Mouse (Mus musculus) activated CD4-positive, CD25-positive, alpha-beta regulatory T cell (primary cell): ENCODE results near the gene Sppl3. TPM values are rescaled to one million over a fixed set of nuclear protein-coding genes. Genes with fewer than 3 reads are reported as not detected.

Experiments
- polyA plus RNA-seq, 2 experiments: library from polyadenylated mRNA; unstranded; fragments of 100-300 nt; shearing (Covaris generic); gene quantifications; one replicate each; pipeline ENCODE4 v1.2.1; 2017

Sppl3 gene
- polyA plus RNA-seq: 10 to 100 TPM; 55.5 to 58.1 TPM

DNA sequence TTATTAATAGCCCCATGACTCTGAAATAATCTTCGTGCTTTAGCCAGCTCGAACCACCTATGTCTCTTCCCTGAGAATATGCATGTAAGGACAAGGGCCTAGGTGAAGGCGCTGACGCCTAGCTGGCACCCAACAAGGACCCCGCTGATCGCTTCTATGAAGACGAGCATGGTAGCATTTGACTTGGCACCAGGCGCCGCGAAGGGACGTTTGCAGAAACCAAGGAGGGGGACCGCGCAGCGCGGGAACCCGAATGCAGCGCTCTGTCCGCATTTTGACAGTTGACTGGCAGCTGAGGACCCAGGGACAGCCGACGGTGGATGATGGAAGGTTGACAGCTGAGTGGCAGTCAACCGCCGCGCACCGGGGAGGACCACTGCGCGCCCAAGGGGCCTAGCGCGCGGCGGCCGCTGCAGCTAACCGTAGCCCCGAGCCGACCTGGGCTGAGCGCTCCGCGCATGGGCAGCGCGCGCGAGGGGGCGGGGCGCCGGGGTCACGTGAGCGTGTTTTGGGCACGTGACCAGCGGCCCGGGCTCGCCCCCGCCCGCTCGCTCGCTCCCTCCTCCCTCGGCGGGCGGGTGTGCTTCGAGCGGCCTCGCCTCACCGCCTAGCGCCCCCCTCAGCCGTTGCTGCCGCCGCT is at the start of gene Sppl3:
TSS of gene Sppl3 (plus strand) at position 561 of the 640 bp plus-strand sequence.

DNA sequence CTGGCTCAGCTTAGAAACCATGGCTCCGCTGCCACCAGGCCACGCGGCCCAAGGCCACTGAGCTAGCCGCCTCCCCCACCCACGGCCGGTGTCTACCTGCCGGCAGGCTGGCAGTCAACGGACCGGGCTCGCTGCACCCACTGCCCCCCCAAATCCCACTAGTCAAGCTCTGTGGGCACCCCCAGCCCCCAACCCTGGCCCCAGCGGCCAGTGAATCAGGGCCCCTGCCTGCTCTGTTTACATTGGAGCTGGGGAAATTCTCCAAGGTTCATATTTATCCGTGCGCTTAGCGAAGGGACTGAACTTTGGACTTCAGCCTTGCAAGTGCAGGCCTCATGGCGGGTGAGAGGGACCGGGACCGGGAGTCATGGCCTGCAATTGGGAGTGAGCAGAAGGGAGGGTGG is 40.1 kb upstream of the Sppl3 start, which contains the start of gene Hnf1a:
TSS of gene Hnf1a (minus strand) at position 271 of the 404 bp plus-strand sequence.

DNA sequence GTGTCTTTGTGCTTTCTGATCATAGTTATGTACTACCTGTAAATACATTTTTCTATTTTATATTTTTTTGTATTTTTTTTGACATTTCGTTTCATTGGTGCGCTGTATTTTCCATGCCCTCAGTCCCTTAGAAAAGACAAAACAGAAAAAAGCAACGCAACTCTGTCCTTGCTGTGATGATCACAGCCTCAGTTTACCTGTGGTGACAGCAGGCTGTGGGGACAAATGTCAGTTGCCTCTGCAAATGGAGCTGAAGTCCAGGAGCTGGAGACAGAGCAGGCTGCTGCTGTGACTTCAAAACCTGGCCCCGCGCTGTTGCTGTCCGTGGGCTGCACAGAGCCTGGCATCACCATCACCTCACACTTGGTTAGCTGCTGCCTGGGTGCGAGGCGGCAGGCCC is 87.3 kb downstream of the Sppl3 start, which contains the start of gene Gm10401:
TSS of gene Gm10401 (minus strand) at position 101 of the 400 bp plus-strand sequence.

DNA sequence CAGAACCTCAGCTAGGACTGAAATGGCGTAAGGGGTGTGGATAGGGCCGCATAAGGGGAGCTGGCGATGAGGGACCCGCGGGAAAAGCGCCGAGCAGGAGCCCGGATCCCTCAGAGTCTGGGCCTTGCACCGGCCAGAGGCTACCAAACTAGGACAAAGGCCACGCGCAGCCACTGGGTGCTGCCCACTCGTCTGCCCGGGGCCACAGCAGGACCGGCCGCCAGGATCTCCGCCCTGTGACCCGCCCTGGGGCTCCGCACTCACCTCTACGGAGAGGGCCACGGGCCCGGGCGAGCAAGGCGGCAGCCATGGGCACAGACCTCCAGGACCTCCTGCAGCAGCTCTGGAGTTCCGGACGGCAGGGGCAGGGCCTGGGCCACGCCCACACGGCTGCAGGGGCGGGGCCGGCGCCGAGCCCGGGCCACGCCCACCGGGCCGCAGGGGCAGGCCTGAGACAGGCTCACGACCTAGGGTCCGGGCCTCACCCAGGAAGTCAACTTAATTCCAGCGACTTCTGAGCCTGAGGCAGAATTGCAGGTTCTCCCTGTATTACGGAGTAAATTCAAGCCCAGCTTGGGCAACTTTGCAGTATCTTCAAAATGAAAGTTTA is 108.1 kb downstream of the Sppl3 start, which contains the start of gene Acads:
TSS of gene Acads (minus strand) at position 386 of the 610 bp plus-strand sequence.

DNA sequence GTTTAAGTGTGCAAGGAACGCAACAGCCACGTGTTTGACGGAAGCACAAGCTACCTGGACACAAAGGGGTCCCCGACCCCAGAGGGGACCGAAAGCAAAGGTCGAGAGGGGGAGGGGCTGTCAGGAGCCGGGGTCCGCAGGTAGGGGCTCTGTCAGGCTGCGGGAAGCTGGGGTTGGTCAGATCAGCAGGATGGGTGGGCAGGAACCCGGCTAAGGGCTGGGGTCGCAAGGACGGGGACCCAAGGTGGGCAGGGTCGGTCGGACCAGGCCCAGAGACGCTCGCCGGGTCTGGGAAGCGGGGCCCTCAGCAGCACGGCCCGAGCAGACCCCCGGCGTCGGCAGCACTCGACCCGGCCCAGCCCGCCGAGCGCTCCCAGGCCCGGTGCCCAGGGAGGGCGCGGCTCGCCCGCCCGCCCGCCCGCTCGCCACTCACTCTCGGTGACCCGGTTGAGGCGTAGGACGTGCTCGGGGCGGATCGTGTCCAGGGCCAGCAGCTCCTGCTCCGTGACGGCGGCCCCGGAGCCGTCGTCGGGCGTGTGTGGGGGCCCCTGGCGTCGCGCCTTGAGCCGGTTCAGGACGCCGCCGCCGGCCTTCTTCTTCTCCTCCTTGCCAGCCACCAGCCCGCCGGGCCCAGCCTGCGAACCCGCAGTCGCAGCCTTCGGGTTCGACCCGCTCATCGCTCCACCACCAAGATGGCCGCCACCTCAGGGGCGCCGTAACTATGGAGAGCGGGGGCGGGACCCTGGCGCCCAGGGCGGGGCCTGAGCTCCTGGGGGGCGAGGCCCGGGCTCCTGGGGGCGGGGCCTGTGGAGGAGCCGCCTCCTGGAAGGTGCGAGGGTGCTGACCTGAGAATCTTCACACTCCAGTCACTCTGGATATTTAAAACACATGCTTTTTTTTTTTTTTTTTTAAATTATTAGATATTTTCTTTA is 123.6 kb downstream of the Sppl3 start, which contains the start of gene Unc119b:
TSS of gene Unc119b (minus strand) at position 742 of the 932 bp plus-strand sequence.

Other genes starting within 250 kb of the Sppl3 start
- 100 to 1,000 TPM; 115 to 179 TPM for gene Ankrd13a, start 236.5 kb upstream of the Sppl3 start, polyA plus RNA-seq
- gene Git2, start 235.6 kb upstream of the Sppl3 start, polyA plus RNA-seq: 100 to 1,000 TPM; 122 to 142 TPM
- 100 to 1,000 TPM in 1 of 2 experiments, 10 to 100 TPM in 1; 75.6 to 188 TPM for gene 1500011B03Rik, start 187.7 kb upstream of the Sppl3 start, polyA plus RNA-seq
- under 1 TPM in 1 of 2 experiments, not detected in 1; 0.22 TPM for gene 4930519G04Rik, start 157.5 kb upstream of the Sppl3 start, polyA plus RNA-seq
- under 1 TPM in 1 of 2 experiments, not detected in 1; 0.48 TPM for gene Gm9936, start 152.5 kb upstream of the Sppl3 start, polyA plus RNA-seq
- gene Oasl2, start 114.2 kb upstream of the Sppl3 start, polyA plus RNA-seq: 10 to 100 TPM; 14.1 to 19.6 TPM
- 1 to 10 TPM; 1.9 to 6.5 TPM for gene Oasl1, start 87.9 kb upstream of the Sppl3 start, polyA plus RNA-seq
- 10 to 100 TPM; 44.6 to 56.6 TPM for gene 2210016L21Rik, start 69.0 kb upstream of the Sppl3 start, polyA plus RNA-seq
- gene Hnf1a, start 40.0 kb upstream of the Sppl3 start, polyA plus RNA-seq: under 1 TPM; 0.05 to 0.06 TPM
- not detected for gene Gm10401, start 87.2 kb downstream of the Sppl3 start, polyA plus RNA-seq
- 10 to 100 TPM; 43.3 to 48.4 TPM for gene Acads, start 108.2 kb downstream of the Sppl3 start, polyA plus RNA-seq
- 10 to 100 TPM; 50.5 to 65.3 TPM for gene Unc119b, start 123.8 kb downstream of the Sppl3 start, polyA plus RNA-seq
- 10 to 100 TPM; 52.9 to 86.0 TPM for gene Mlec, start 147.0 kb downstream of the Sppl3 start, polyA plus RNA-seq
- under 1 TPM; 0.29 to 0.76 TPM for gene Cabp1, start 183.2 kb downstream of the Sppl3 start, polyA plus RNA-seq
- gene Pop5, start 224.7 kb downstream of the Sppl3 start, polyA plus RNA-seq: 100 to 1,000 TPM; 160 to 229 TPM